Mouse (Mus musculus): ENCODE measurements around the gene Ell. TPM values are rescaled to one million over a fixed set of nuclear protein-coding genes. Genes with fewer than 3 reads are reported as not detected.
A peak's percentile ranks its signal among the peaks of the same experiment; 100 is the strongest.

Ell gene
- polyA plus RNA-seq, 1 experiment from 2014 or later, result 9.5 TPM

- H3K4me3 ChIP-seq (ENCODE audit: low read depth, low read length), result peak overlapping the region; percentile 1; the same call in 1 of the 2 replicates
These were observed 37.3 kb upstream of the Ell start for GRCm38 (mm10) chr8:70501820-70502529.

GRCm38 (mm10) chr8:70502540-70502939 lies 36.7 kb upstream of the Ell start:
- peaks cover 42% of the 10 kb centered on the region for H3K27me3 ChIP-seq (ENCODE audit: insufficient read depth, low read length)
- TF ChIP-seq CTCF (IDR thresholded peaks at IDR 0.05; ENCODE audit: low read depth) (no peak), EP300 (IDR thresholded peaks at IDR 0.05; ENCODE audit: low read depth) (no peak)
- no peak overlapping the region for H3K27ac ChIP-seq (ENCODE audit: low read depth)
- H3K9ac ChIP-seq (replicated peaks), result no peak overlapping the region
- no peaks in the 10 kb centered on the region for H3K9me3 ChIP-seq (ENCODE audit: low read length)
- 36% methylated on average over 12 of the region's 12 CpGs for WGBS (ENCODE audit: insufficient replicate concordance)
- ATAC-seq (no peak), DNase-seq (no peak)
- H3K4me3 ChIP-seq (ENCODE audit: low read depth, low read length), result 0 out of 2 replicates have a peak overlapping the region, but pooled peaks have one; percentile 1
- peaks cover 32% of the 10 kb centered on the region for H3K4me1 ChIP-seq (ENCODE audit: insufficient read depth)
- no peak overlapping the region for H3K4me2 ChIP-seq (ENCODE audit: low read depth, low read length)
- peaks cover 2% of the 10 kb centered on the region; the same call in 1 of the 2 replicates for H3K36me3 ChIP-seq (replicated peaks; ENCODE audit: insufficient read depth, low read length)

More at GRCm38 (mm10) chr8:70501820-70502529, 37.3 kb upstream of the Ell start:
- Histone ChIP-seq H3K4me1 (ENCODE audit: insufficient read depth) (peaks cover 32% of the 10 kb centered on the region), H3K27me3 (ENCODE audit: insufficient read depth, low read length) (peaks cover 47% of the 10 kb centered on the region), H3K36me3 (replicated peaks; ENCODE audit: insufficient read depth, low read length) (no peaks in the 10 kb centered on the region), H3K4me2 (ENCODE audit: low read depth, low read length) (0 out of 2 replicates have a peak overlapping the region, but pooled peaks have one; percentile 11), H3K27ac (ENCODE audit: low read depth) (no peak overlapping the region), H3K9ac (replicated peaks) (no peak overlapping the region), H3K9me3 (ENCODE audit: low read length) (no peaks in the 10 kb centered on the region)
- ATAC-seq (no peak), DNase-seq (no peak)
- no peak for TF ChIP-seq CTCF (IDR thresholded peaks at IDR 0.05; ENCODE audit: low read depth)
- no peak for TF ChIP-seq EP300 (IDR thresholded peaks at IDR 0.05; ENCODE audit: low read depth)
- 20% methylated on average over 23 of the region's 23 CpGs for WGBS (ENCODE audit: insufficient replicate concordance)

- Histone ChIP-seq H3K9ac (replicated peaks) (no peak overlapping the region), H3K4me3 (ENCODE audit: low read depth, low read length) (no peak overlapping the region), H3K36me3 (replicated peaks; ENCODE audit: insufficient read depth, low read length) (peaks cover 8% of the 10 kb centered on the region), H3K27ac (ENCODE audit: low read depth) (no peak overlapping the region), H3K27me3 (ENCODE audit: insufficient read depth, low read length) (peaks cover 37% of the 10 kb centered on the region), H3K4me2 (ENCODE audit: low read depth, low read length) (no peak overlapping the region), H3K9me3 (ENCODE audit: low read length) (no peaks in the 10 kb centered on the region), H3K4me1 (ENCODE audit: insufficient read depth) (peaks cover 32% of the 10 kb centered on the region)
- 19% methylated on average over 42 of the region's 46 CpGs for WGBS (ENCODE audit: insufficient replicate concordance)
- ATAC-seq (peak; percentile 37), DNase-seq (peak; percentile 85)
- peak; percentile 89 for TF ChIP-seq CTCF (IDR thresholded peaks at IDR 0.05; ENCODE audit: low read depth)
- TF ChIP-seq EP300 (IDR thresholded peaks at IDR 0.05; ENCODE audit: low read depth), result no peak
These were observed 36.1 kb upstream of the Ell start for GRCm38 (mm10) chr8:70503062-70503750.

- no peak for DNase-seq
- peaks cover 15% of the 10 kb centered on the region for H3K36me3 ChIP-seq (replicated peaks; ENCODE audit: insufficient read depth, low read length)
- no peak for ATAC-seq
- H3K9me3 ChIP-seq (ENCODE audit: low read length), result no peaks in the 10 kb centered on the region
- no peak for TF ChIP-seq EP300 (IDR thresholded peaks at IDR 0.05; ENCODE audit: low read depth)
- TF ChIP-seq CTCF (IDR thresholded peaks at IDR 0.05; ENCODE audit: low read depth), result no peak
- no peak overlapping the region for H3K27ac ChIP-seq (ENCODE audit: low read depth)
- peaks cover 39% of the 10 kb centered on the region for H3K4me1 ChIP-seq (ENCODE audit: insufficient read depth)
- H3K4me2 ChIP-seq (ENCODE audit: low read depth, low read length), result no peak overlapping the region
- 84% methylated on average over 16 of the region's 16 CpGs for WGBS (ENCODE audit: insufficient replicate concordance)
- H3K4me3 ChIP-seq (ENCODE audit: low read depth, low read length), result no peak overlapping the region
- no peak overlapping the region for H3K9ac ChIP-seq (replicated peaks)
- peaks cover 28% of the 10 kb centered on the region for H3K27me3 ChIP-seq (ENCODE audit: insufficient read depth, low read length)
These were observed 35.0 kb upstream of the Ell start for GRCm38 (mm10) chr8:70504291-70504716.

- WGBS (ENCODE audit: insufficient replicate concordance), result 75% methylated on average over 3 of the region's 3 CpGs
- peak; percentile 95 for TF ChIP-seq CTCF (IDR thresholded peaks at IDR 0.05; ENCODE audit: low read depth)
- TF ChIP-seq EP300 (IDR thresholded peaks at IDR 0.05; ENCODE audit: low read depth), result no peak
- no peak for ATAC-seq
- Histone ChIP-seq H3K9me3 (ENCODE audit: low read length) (no peaks in the 10 kb centered on the region), H3K4me1 (ENCODE audit: insufficient read depth) (peaks cover 35% of the 10 kb centered on the region), H3K9ac (replicated peaks) (no peak overlapping the region), H3K4me2 (ENCODE audit: low read depth, low read length) (no peak overlapping the region), H3K36me3 (replicated peaks; ENCODE audit: insufficient read depth, low read length) (peaks cover 15% of the 10 kb centered on the region), H3K27ac (ENCODE audit: low read depth) (no peak overlapping the region), H3K27me3 (ENCODE audit: insufficient read depth, low read length) (peaks cover 28% of the 10 kb centered on the region), H3K4me3 (ENCODE audit: low read depth, low read length) (no peak overlapping the region)
- DNase-seq, result peak; percentile 85
These were observed 34.4 kb upstream of the Ell start for GRCm38 (mm10) chr8:70504851-70505250.

- 39% methylated on average over 32 of the region's 32 CpGs for WGBS (ENCODE audit: insufficient replicate concordance)
- peak; percentile 2 for ATAC-seq
- H3K4me1 ChIP-seq (ENCODE audit: insufficient read depth), result peaks cover 28% of the 10 kb centered on the region
- peak overlapping the region; percentile 89 for H3K27ac ChIP-seq (ENCODE audit: low read depth)
- DNase-seq, result no peak
- H3K27me3 ChIP-seq (ENCODE audit: insufficient read depth, low read length), result peaks cover 21% of the 10 kb centered on the region
- peak overlapping the region; percentile 73 for H3K4me3 ChIP-seq (ENCODE audit: low read depth, low read length)
- peak overlapping the region; percentile 75 for H3K9ac ChIP-seq (replicated peaks)
- H3K9me3 ChIP-seq (ENCODE audit: low read length), result no peaks in the 10 kb centered on the region
- H3K36me3 ChIP-seq (replicated peaks; ENCODE audit: insufficient read depth, low read length), result peaks cover 15% of the 10 kb centered on the region
- peak overlapping the region; percentile 81 for H3K4me2 ChIP-seq (ENCODE audit: low read depth, low read length)
- no peak for TF ChIP-seq CTCF (IDR thresholded peaks at IDR 0.05; ENCODE audit: low read depth)
- TF ChIP-seq EP300 (IDR thresholded peaks at IDR 0.05; ENCODE audit: low read depth), result no peak
These were observed 33.4 kb upstream of the Ell start for GRCm38 (mm10) chr8:70505698-70506327.

All from liver, postnatal 0 days (tissue).